Mouse (Mus musculus) liver, embryonic 13.5 days (tissue): ENCODE measurements around the gene BC005624. TPM values are rescaled to one million over a fixed set of nuclear protein-coding genes. Genes with fewer than 3 reads are reported as not detected.
A peak's percentile ranks its signal among the peaks of the same experiment; 100 is the strongest.
"Not testable (repeated sequence)": the region's sequence is repeated elsewhere in the genome, so short reads cannot be mapped to it uniquely, and the experiment has no call there.

Experiments used
- ATAC-seq: fragments of 200-750 bp; cut with Nextera tagmentation; 2 replicates; pipeline ENCODE4 v1.8.0; 2017; ENCODE audit warnings: low read depth, mild to moderate bottlenecking, moderate number of reproducible peaks, moderate library complexity
- DNase-seq: peaks from one replicate; pipeline ENCODE4 v3.0.0; 2022
- H3K27ac ChIP-seq: fragments of 300-500 bp; sonication (generic); 2 replicates; pipeline ENCODE4 v1.5.1; 2015; ENCODE audit warnings: moderate library complexity, mild to moderate bottlenecking, inconsistent platforms
- H3K27me3 ChIP-seq: fragments of 300-500 bp; sonication (generic); 2 replicates; pipeline ENCODE4 v1.6.1; 2015; ENCODE audit warnings: mild to moderate bottlenecking, inconsistent platforms
- H3K36me3 ChIP-seq: fragments of 300-500 bp; sonication (generic); 2 replicates; pipeline ENCODE4 v1.6.1; 2015; ENCODE audit warnings: mild to moderate bottlenecking, inconsistent platforms
- H3K4me1 ChIP-seq: fragments of 300-500 bp; sonication (generic); replicated peaks from 2 replicates; pipeline ENCODE4 v1.6.1; 2015; ENCODE audit warnings: inconsistent platforms
- H3K4me2 ChIP-seq: fragments of 300-500 bp; sonication (generic); 2 replicates; pipeline ENCODE4 v1.6.1; 2015; ENCODE audit warnings: inconsistent platforms, mild to moderate bottlenecking, moderate library complexity
- H3K4me3 ChIP-seq: fragments of 300-500 bp; sonication (generic); replicated peaks from 2 replicates; pipeline ENCODE4 v1.5.1; 2015; ENCODE audit warnings: mild to moderate bottlenecking, inconsistent platforms
- H3K9ac ChIP-seq: fragments of 300-500 bp; sonication (generic); 2 replicates; pipeline ENCODE4 v1.6.1; 2015; ENCODE audit warnings: mild to moderate bottlenecking, inconsistent platforms
- H3K9me3 ChIP-seq: fragments of 300-500 bp; sonication (generic); replicated peaks from 2 replicates; pipeline ENCODE4 v1.6.1; 2016; ENCODE audit warnings: inconsistent platforms
- WGBS: fragments of 180-500 bp; shearing (Covaris S2); methylation state at CpG from one replicate; pipeline ENCODE4 v1.1.7; 2015; ENCODE audit not compliant: insufficient replicate concordance; 5-methylcytosine and 5-hydroxymethylcytosine counted together
- polyA plus RNA-seq: library from polyadenylated mRNA; unstranded; fragments of >200 nt; fragmentation: Nextera tagmentation; extraction: Ambion mirVana; gene quantifications from 2 replicates; pipeline ENCODE4 v1.2.1, GENCODE M21; 2015

The BC005624 gene
- polyA plus RNA-seq, 1 experiment from 2014 or later = 34.6 TPM

GRCm38 (mm10) chr2:30942603-30943011, 39.4 kb downstream of the BC005624 start:
- no peaks in the 10 kb centered on the region for H3K36me3 ChIP-seq
- H3K27me3 ChIP-seq = 0 out of 2 replicates have a peak, but pooled peaks cover 2% of the 10 kb centered on the region
- peak overlapping the region; percentile 60 for H3K4me2 ChIP-seq
- 0 out of 2 replicates have a peak overlapping the region, but pooled peaks have one; percentile 49 for H3K9ac ChIP-seq
- ATAC-seq = peak; percentile 81
- 13% methylated on average over 16 of the region's 16 CpGs for WGBS
- DNase-seq = peak; percentile 64
- no peaks in the 10 kb centered on the region for H3K9me3 ChIP-seq
- H3K4me1 ChIP-seq = peaks cover 9% of the 10 kb centered on the region
- peak overlapping the region; percentile 57 for H3K4me3 ChIP-seq
- H3K27ac ChIP-seq = no peak overlapping the region

GRCm38 (mm10) chr2:30942116-30942515, 39.9 kb downstream of the BC005624 start:
- H3K27me3 ChIP-seq, ATAC-seq, H3K36me3 ChIP-seq, H3K9me3 ChIP-seq, H3K4me1 ChIP-seq, H3K9ac ChIP-seq, DNase-seq, H3K27ac ChIP-seq: not testable (repeated sequence)
- H3K4me2 ChIP-seq = peak overlapping the region; percentile 60
- peak overlapping the region; percentile 57; the same call in 1 of the 2 replicates for H3K4me3 ChIP-seq
- 30% methylated on average over 7 of the region's 7 CpGs for WGBS

- WGBS = 59% methylated on average over 5 of the region's 5 CpGs
- Histone ChIP-seq H3K27me3 (no peaks in the 10 kb centered on the region), H3K9me3 (no peaks in the 10 kb centered on the region), H3K27ac (no peak overlapping the region), H3K4me2 (no peak overlapping the region), H3K4me3 (no peak overlapping the region), H3K4me1 (peaks cover 9% of the 10 kb centered on the region), H3K9ac (no peak overlapping the region), H3K36me3 (no peaks in the 10 kb centered on the region)
- no peak for ATAC-seq
- DNase-seq = no peak
Observed at GRCm38 (mm10) chr2:30941586-30941985, 40.4 kb downstream of the BC005624 start.

GRCm38 (mm10) chr2:30938574-30938991, 43.4 kb downstream of the BC005624 start:
- no peaks in the 10 kb centered on the region for H3K36me3 ChIP-seq
- H3K4me2 ChIP-seq = no peak overlapping the region
- no peak overlapping the region for H3K4me3 ChIP-seq
- H3K4me1 ChIP-seq = peaks cover 9% of the 10 kb centered on the region
- no peak overlapping the region for H3K9ac ChIP-seq
- H3K27me3 ChIP-seq = 0 out of 2 replicates have a peak, but pooled peaks cover 3% of the 10 kb centered on the region
- H3K9me3 ChIP-seq = no peaks in the 10 kb centered on the region
- no peak for ATAC-seq
- 39% methylated on average over 4 of the region's 4 CpGs for WGBS
- no peak for DNase-seq
- H3K27ac ChIP-seq = no peak overlapping the region

GRCm38 (mm10) chr2:30937731-30938130, 44.3 kb downstream of the BC005624 start:
- Histone ChIP-seq H3K9ac (no peak overlapping the region), H3K27me3 (0 out of 2 replicates have a peak, but pooled peaks cover 3% of the 10 kb centered on the region), H3K36me3 (no peaks in the 10 kb centered on the region), H3K27ac (no peak overlapping the region), H3K4me3 (no peak overlapping the region), H3K9me3 (no peaks in the 10 kb centered on the region), H3K4me1 (peaks cover 9% of the 10 kb centered on the region), H3K4me2 (no peak overlapping the region)
- ATAC-seq (no peak), DNase-seq (no peak)
- WGBS = 66% methylated on average over 8 of the region's 8 CpGs

GRCm38 (mm10) chr2:30936808-30937207, 45.2 kb downstream of the BC005624 start:
- peaks cover 7% of the 10 kb centered on the region for H3K4me1 ChIP-seq
- no peak overlapping the region for H3K4me2 ChIP-seq
- ATAC-seq (no peak), DNase-seq (no peak)
- H3K36me3 ChIP-seq = no peaks in the 10 kb centered on the region
- H3K9ac ChIP-seq = no peak overlapping the region
- no peaks in the 10 kb centered on the region for H3K9me3 ChIP-seq
- no peak overlapping the region for H3K27ac ChIP-seq
- 68% methylated on average over 3 of the region's 3 CpGs for WGBS
- H3K27me3 ChIP-seq = 0 out of 2 replicates have a peak, but pooled peaks cover 3% of the 10 kb centered on the region
- no peak overlapping the region for H3K4me3 ChIP-seq

GRCm38 (mm10) chr2:30933917-30934450, 48.0 kb downstream of the BC005624 start:
- no peak overlapping the region for H3K4me3 ChIP-seq
- no peaks in the 10 kb centered on the region for H3K36me3 ChIP-seq
- WGBS = 15% methylated on average over 7 of the region's 7 CpGs
- H3K9ac ChIP-seq = no peak overlapping the region
- H3K27me3 ChIP-seq = 0 out of 2 replicates have a peak, but pooled peaks cover 3% of the 10 kb centered on the region
- no peaks in the 10 kb centered on the region for H3K9me3 ChIP-seq
- ATAC-seq = no peak
- DNase-seq = peak; percentile 45
- H3K4me2 ChIP-seq = no peak overlapping the region
- H3K4me1 ChIP-seq = peaks cover 13% of the 10 kb centered on the region
- H3K27ac ChIP-seq = no peak overlapping the region

GRCm38 (mm10) chr2:30933032-30933431, 49.0 kb downstream of the BC005624 start:
- Histone ChIP-seq H3K36me3 (no peaks in the 10 kb centered on the region), H3K4me2 (no peak overlapping the region), H3K4me3 (no peak overlapping the region), H3K4me1 (peaks cover 21% of the 10 kb centered on the region), H3K27me3 (0 out of 2 replicates have a peak, but pooled peaks cover 3% of the 10 kb centered on the region), H3K9me3 (no peaks in the 10 kb centered on the region), H3K27ac (no peak overlapping the region), H3K9ac (no peak overlapping the region)
- DNase-seq (no peak), ATAC-seq (no peak)
- WGBS = 65% methylated on average over 6 of the region's 6 CpGs

GRCm38 (mm10) chr2:30931922-30932321, 50.1 kb downstream of the BC005624 start:
- Histone ChIP-seq H3K27ac (no peak overlapping the region), H3K4me3 (no peak overlapping the region), H3K4me2 (no peak overlapping the region), H3K9me3 (no peaks in the 10 kb centered on the region), H3K36me3 (no peaks in the 10 kb centered on the region), H3K4me1 (peaks cover 31% of the 10 kb centered on the region), H3K27me3 (0 out of 2 replicates have a peak, but pooled peaks cover 3% of the 10 kb centered on the region), H3K9ac (no peak overlapping the region)
- ATAC-seq = no peak
- 67% methylated on average over 3 of the region's 3 CpGs for WGBS
- no peak for DNase-seq

- not testable (repeated sequence) for H3K27me3 ChIP-seq, ATAC-seq, DNase-seq, H3K9ac ChIP-seq, H3K27ac ChIP-seq, H3K4me2 ChIP-seq, H3K9me3 ChIP-seq, H3K4me3 ChIP-seq, H3K36me3 ChIP-seq
- WGBS = 71% methylated on average over 2 of the region's 2 CpGs
- H3K4me1 ChIP-seq = peaks cover 36% of the 10 kb centered on the region
Observed at GRCm38 (mm10) chr2:30930846-30931245, 51.2 kb downstream of the BC005624 start.

GRCm38 (mm10) chr2:30929483-30930045, 52.4 kb downstream of the BC005624 start, which contains the start of gene Ptges:
Gene Ptges (minus strand): TSS chr2:30929863.
- Histone ChIP-seq H3K4me2 (peak within 1 kb of the TSS; percentile 71), H3K4me1 (peaks cover 36% of the 10 kb centered on the region), H3K9ac (peak within 1 kb of the TSS; percentile 49), H3K4me3 (peak within 1 kb of the TSS; percentile 48), H3K27ac (peak within 1 kb of the TSS; percentile 75), H3K9me3 (no peaks in the 10 kb centered on the region), H3K36me3 (no peaks in the 10 kb centered on the region), H3K27me3 (0 out of 2 replicates have a peak, but pooled peaks cover 1% of the 10 kb centered on the region)
- ATAC-seq (peak; percentile 39), DNase-seq (peak; percentile 52)
- WGBS = 2% methylated on average over 23 of the region's 23 CpGs
